Mouse (Mus musculus) right cerebral cortex, adult 18-20 months (tissue): ENCODE data around the gene Areg.

Experiments used
- DNase-seq: peaks from one replicate; pipeline ENCODE4 v3.0.0; 2022; ENCODE audit warnings: mixed read lengths

Gene Areg

GRCm38 (mm10) chr5:91139446-91139873 is at the start of gene Areg:
Gene Areg, plus strand, starts transcription at chr5:91139599.
- peak; percentile 49 for DNase-seq

DNA sequence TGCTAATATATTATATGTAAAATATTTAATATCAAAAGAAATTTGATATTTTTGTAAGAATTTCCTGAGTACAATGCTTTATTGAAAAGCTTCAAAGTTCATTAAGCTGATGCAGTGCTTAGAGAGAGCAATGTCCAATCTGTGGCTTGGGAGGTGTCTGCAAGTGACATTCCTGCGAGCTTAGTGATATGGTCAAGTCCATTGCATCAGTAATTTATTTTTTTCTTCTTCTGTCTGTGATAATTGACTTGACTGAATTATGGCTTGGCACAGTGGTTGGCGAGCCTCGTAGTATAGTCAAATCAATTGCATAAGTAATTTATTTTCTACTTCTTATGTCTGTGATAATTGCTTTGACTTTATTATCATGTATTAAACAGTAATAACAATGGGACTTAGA is 49.1 kb upstream of the Areg start:
- DNase-seq = no peak

GRCm38 (mm10) chr5:91097911-91098614 is 41.3 kb upstream of the Areg start:
- no peak for DNase-seq

GRCm38 (mm10) chr5:91101742-91102141 is 37.7 kb upstream of the Areg start:
- no peak for DNase-seq

- no peak for DNase-seq
Observed at GRCm38 (mm10) chr5:91103943-91104665, 35.3 kb upstream of the Areg start.

GRCm38 (mm10) chr5:91106248-91106647 is 33.2 kb upstream of the Areg start:
- DNase-seq = no peak

DNA sequence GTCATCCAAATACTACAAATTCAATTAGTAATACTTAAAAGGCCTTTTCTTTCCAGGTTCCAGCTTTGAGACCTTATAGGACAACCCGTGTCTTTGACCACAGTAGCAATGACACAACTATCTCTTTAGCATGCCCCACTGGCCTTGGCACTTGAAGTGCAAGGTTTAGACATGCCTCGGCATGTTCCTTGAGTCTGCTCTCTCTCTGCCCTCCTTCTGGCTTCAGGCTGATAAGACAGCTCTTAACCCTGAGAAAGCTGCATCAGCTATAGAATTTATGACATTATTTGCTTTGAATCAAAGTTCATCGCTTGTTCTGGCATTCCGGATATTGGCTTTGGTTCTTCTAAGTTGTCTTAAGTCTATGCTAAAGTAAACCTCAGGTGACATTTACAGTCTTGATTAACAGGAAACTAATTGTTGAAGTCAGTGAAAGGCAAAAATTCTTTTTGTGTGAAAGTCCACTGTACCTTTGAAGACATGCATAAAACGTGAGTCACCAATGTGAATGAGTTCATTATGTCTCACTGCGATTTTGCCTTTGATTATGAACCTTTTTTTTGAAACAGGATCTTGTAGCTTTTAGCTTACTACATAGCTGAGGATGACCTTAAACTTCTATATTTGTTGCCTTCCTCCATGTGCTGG is 29.3 kb upstream of the Areg start:
- DNase-seq = no peak

DNA sequence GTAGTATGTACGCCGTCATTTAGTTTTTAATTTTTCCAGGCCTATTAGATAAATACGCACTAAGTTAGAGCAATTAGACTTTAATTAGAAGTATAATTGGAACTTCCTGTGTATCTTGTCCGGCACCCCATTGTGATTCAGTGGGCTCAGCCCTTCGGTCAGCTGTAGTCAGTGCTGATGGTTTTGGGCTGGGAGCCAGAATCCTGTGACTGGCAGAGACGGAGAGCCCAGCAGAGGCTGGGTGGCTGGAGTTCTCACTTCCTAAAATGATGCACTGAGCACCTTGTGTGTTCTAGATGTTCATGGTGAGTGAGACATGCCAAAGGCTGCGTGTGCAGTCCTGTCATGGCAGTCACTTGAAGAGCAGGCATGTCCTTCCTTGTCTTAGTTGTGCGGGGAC is 28.4 kb upstream of the Areg start:
- DNase-seq = no peak

DNA sequence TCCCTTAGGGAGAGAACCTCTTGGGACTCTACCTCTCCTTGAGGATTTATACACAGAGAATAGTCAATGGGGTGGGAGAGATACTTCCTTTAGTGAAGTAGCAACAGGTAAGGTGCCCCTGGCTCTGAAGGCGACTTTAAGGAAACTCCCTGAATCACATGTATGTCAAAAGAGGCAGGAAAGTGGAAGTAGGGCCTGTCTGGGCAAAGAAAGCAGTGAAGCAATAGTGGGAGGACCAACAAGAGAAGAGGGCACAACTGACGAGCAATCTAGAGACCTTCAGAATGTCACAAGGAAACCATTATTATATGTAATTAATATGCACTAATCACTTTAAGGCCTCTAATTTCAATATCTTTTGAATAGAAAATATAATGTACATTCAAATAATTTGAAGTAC is 25.4 kb upstream of the Areg start:
- DNase-seq = no peak

DNA sequence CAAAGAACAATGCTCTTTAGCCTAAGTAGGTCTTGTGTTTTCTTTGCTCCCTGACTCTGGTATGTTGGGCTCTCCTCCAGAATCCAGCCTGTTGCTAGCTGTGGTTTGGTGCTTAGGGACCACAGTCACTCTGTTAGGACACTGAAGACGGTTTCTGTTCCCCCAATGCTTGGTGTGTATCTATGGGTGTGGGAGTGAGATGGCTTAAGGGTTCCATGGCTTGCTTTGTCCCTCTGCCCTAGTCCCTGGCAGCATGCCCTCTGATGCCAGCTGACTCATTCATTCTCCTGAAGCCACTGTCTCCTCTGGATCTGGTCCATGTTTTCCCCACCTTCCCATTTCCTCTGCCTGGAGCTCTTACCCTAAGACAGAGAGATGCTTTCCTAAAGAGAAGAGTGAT is 24.8 kb upstream of the Areg start:
- DNase-seq = no peak

DNA sequence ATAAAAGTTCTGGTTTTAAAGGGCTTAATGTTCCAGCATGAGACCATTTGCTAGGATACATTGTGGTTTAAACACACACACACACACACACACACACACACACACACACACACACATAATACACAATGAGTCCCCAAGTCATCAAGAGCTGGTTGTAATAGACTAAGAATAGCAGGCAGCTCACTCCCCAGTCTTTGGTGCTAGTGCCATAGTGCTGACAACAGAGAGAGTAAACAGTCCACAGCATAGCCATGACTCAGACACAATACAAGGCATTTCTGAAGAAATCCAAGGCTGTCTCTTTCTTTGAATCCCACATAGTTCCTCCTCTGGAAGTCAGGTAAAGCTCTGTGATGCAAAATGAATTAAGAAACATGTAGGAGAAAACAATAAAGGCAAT is 20.8 kb upstream of the Areg start:
- no peak for DNase-seq

- DNase-seq = no peak
Observed at GRCm38 (mm10) chr5:91123404-91123803, 16.0 kb upstream of the Areg start.

DNA sequence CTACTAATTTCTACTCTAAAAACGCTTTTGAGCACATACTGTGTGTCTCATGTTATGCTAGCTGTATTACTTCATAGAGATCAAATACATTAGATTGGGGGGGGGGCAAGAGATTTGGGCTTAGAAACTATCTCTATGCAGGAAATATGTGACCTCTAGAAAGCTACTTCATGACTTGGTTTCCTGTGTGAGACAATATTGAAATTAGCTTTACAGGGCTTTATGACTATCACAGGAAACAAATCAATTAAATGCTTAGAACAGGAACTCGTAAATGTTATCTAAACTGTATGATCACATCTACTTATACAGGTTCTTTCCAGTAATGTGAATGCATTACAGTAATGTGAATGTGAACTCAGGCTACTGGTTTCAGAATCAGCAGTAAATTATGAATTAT is 15.3 kb upstream of the Areg start:
- DNase-seq = no peak

DNA sequence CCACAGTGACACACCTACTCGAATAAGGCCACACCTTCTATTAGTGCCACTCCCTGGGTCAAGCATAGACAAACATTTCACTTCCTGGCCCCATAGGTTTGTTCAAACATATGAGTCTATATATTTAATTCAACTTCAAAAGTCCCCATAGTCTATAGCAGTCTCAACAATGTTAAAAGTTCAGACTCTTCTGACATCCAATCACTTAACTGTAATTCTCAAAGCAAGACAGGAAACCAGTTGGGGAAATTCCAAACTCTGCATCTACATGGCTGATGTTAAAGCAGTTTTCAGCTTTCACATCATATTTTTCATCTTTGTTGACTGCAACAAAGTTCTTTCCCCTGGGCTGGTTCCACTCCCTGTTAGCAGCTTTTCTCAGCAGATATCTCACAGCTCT is 12.8 kb upstream of the Areg start:
- DNase-seq = no peak

GRCm38 (mm10) chr5:91134961-91135360 is 4.4 kb upstream of the Areg start:
- no peak for DNase-seq

GRCm38 (mm10) chr5:91138970-91139369 is 429 bp upstream of the Areg start:
- no peak for DNase-seq

DNA sequence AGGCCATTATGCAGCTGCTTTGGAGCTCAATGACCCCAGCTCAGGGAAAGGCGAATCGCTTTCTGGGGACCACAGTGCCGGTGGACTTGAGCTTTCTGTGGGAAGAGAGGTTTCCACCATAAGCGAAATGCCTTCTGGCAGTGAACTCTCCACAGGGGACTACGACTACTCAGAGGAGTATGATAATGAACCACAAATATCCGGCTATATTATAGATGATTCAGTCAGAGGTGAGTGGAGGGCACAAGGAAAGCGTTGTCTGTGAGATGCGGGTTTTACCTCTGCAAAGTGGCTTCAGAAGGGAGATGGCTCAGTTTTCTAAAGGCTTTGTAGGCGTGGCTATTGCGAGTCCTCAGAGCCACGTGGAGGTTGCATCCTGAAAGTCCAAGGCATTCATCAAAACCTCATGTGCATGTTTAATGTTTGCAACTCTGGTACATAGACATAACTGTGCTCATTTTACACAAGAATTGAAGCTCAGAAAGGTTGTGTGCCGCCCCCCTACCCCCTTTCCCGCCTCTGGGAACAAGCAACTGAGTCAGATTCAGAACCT is 1.6 kb downstream of the Areg start:
- no peak for DNase-seq

- DNase-seq = peak; percentile 53
Observed at GRCm38 (mm10) chr5:91144971-91145370, 5.6 kb downstream of the Areg start.

DNA sequence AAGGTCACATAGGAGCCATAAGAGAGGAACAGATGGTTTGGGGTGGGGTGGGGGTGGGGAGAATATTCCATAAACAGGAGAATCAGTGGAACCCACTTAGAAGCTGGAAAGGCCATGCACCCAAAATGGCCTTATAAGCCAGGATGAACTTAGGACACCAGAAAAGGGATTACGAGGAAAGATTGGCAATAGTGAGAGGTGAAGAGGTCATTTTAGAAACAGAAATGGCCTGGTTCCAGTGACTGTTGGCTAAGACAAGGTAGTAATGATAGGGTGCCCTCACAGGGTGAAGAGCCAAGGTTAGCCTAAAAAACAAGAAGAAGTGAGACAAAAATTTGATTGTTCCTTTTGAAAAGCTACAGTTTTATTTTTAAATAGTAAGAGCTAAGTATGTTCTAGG is 7.6 kb downstream of the Areg start:
- no peak for DNase-seq

DNA sequence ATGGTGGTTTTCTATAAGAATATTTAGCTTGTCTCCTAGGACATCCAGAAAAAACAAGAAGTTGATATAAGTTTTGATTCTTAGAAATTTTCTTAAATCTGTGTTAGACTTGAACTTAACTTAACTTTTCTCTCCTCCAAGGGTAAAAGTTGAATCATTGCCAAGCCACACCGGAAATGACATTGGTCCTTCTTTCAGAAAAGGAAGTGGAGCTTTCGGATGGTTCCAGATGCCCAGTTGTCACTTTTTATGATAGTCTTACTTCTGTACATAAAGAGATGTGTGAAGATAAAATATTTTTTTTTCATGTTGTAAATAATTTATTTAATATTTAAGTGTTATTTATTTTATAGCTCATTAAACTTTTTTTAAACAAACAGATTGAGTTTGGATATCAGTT is 8.7 kb downstream of the Areg start:
- DNase-seq = no peak

GRCm38 (mm10) chr5:91156677-91157076 is 17.3 kb downstream of the Areg start:
- DNase-seq = no peak

GRCm38 (mm10) chr5:91157169-91157568 is 17.8 kb downstream of the Areg start:
- DNase-seq = no peak

- DNase-seq = no peak
Observed at GRCm38 (mm10) chr5:91162787-91163186, 23.4 kb downstream of the Areg start.

DNA sequence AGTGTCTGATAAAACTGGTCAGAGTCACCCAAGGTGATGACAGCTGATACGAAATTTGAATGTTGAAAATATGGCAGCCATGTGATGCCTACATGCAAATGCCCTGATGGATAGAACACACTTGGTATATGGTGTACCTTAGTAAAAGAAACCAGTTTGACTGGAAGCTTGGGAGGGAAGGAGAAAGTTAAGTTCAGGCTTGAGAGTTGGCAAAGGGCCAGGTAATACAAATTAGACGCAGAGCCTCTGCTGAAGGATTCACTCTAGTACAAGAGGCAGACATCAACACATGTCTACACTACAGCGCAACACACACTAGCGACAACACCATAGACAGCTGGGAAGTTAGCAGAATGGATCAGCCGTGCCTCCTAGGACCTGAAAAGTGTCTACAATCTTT is 27.2 kb downstream of the Areg start:
- no peak for DNase-seq
